Mouse (Mus musculus) monocyte, adult 2 months (primary cell): ENCODE data around the gene Cep68.

ENCODE experiments used
- DNase-seq, 2 experiments: peaks; one replicate each; pipeline ENCODE4 v3.0.0; 2022; ENCODE audit warnings: low spot score in 2 of 2, low read depth in 1 of 2

The Cep68 gene

GRCm38 (mm10) chr11:20205538-20205937, 43.7 kb downstream of the Cep68 start:
- DNase-seq: no peak

- DNase-seq: no peak
Observed at GRCm38 (mm10) chr11:20204870-20205446, 44.3 kb downstream of the Cep68 start.

- no peak for DNase-seq
Observed at GRCm38 (mm10) chr11:20204321-20204720, 44.9 kb downstream of the Cep68 start.

GRCm38 (mm10) chr11:20202299-20203011, 46.8 kb downstream of the Cep68 start:
- DNase-seq: peak in 1 of 2 experiments; percentile 2

GRCm38 (mm10) chr11:20201661-20202101, 47.5 kb downstream of the Cep68 start:
- peak in 1 of 2 experiments; percentile 19 for DNase-seq

- DNase-seq: peak; percentile 100
Observed at GRCm38 (mm10) chr11:20200713-20201575, 48.3 kb downstream of the Cep68 start, which contains the start of gene Rab1a. Gene Rab1a, plus strand, starts transcription at chr11:20201432.

- no peak for DNase-seq
Observed at GRCm38 (mm10) chr11:20193100-20193736, 56.0 kb downstream of the Cep68 start.

GRCm38 (mm10) chr11:20187271-20187670, 62.0 kb downstream of the Cep68 start:
- no peak for DNase-seq
